Mouse (Mus musculus) heart, postnatal 0 days (tissue): ENCODE results near the gene Rnf43. TPM values are rescaled to one million over a fixed set of nuclear protein-coding genes. Genes with fewer than 3 reads are reported as not detected.

ENCODE experiments used
- ATAC-seq: fragments of 200-750 bp; cut with Nextera tagmentation; 2 replicates; pipeline ENCODE4 v1.8.0; 2017; ENCODE audit warnings: low read depth, moderate number of reproducible peaks, moderate library complexity; ENCODE audit not compliant: insufficient read depth
- DNase-seq: peaks from one replicate; pipeline ENCODE4 v3.0.0-alpha.2; 2016; ENCODE audit warnings: low spot score
- H3K27ac ChIP-seq: fragments of 300-500 bp; sonication (generic); 2 replicates; pipeline ENCODE4 v1.5.1; 2014; ENCODE audit warnings: low read depth, mild to moderate bottlenecking
- H3K27me3 ChIP-seq: fragments of 300-500 bp; sonication (generic); 2 replicates; pipeline ENCODE4 v1.6.1; 2014; ENCODE audit warnings: low read length, mixed read lengths; ENCODE audit not compliant: control insufficient read depth, insufficient read depth
- H3K36me3 ChIP-seq: fragments of 300-500 bp; sonication (generic); replicated peaks from 2 replicates; pipeline ENCODE4 v1.6.1; 2014; ENCODE audit warnings: low read length, mixed read lengths; ENCODE audit not compliant: control insufficient read depth, insufficient read depth
- H3K4me1 ChIP-seq: fragments of 300-500 bp; sonication (generic); 2 replicates; pipeline ENCODE4 v1.6.1; 2014; ENCODE audit warnings: antibody characterized with exemption; ENCODE audit not compliant: control insufficient read depth, insufficient read depth
- H3K4me2 ChIP-seq: fragments of 300-500 bp; sonication (generic); 2 replicates; pipeline ENCODE4 v1.6.1; 2014; ENCODE audit warnings: low read depth, mild to moderate bottlenecking, low read length, moderate library complexity
- H3K4me3 ChIP-seq: fragments of 300-500 bp; sonication (generic); 2 replicates; pipeline ENCODE4 v1.5.1; 2014; ENCODE audit warnings: low read depth, low read length
- H3K9ac ChIP-seq: fragments of 300-500 bp; sonication (generic); replicated peaks from 2 replicates; pipeline ENCODE4 v1.6.1; 2014; ENCODE audit warnings: low read depth, low read length, mixed read lengths
- H3K9me3 ChIP-seq: fragments of 300-500 bp; sonication (generic); replicated peaks from 2 replicates; pipeline ENCODE4 v1.6.1; 2016; ENCODE audit warnings: low read length; ENCODE audit not compliant: control insufficient read depth
- CTCF ChIP-seq: IDR thresholded peaks from 2 replicates; pipeline ENCODE4 v1.5.1; 2016; ENCODE audit warnings: antibody characterized with exemption, control low read depth, low read depth
- EP300 ChIP-seq: IDR thresholded peaks from 2 replicates; pipeline ENCODE4 v1.6.1; 2016; ENCODE audit warnings: antibody characterized with exemption, low read depth
- WGBS: fragments of 180-500 bp; shearing (Covaris S2); extraction: QIAGEN DNeasy Blood & Tissue Kit; methylation state at CpG from one replicate; pipeline ENCODE4 v1.1.7; 2014; 5-methylcytosine and 5-hydroxymethylcytosine counted together
- polyA plus RNA-seq: library from polyadenylated mRNA; unstranded; fragments of >200 nt; fragmentation: Nextera tagmentation; extraction: Ambion mirVana; gene quantifications from 2 replicates; pipeline ENCODE4 v1.2.1, GENCODE M21; 2015
- total RNA-seq: library from RNA; depleted of rRNA; stranded (reverse); fragments of >200 nt; gene quantifications from 2 replicates; pipeline ENCODE4 v1.2.3, GENCODE M21; 2014; ENCODE audit warnings: low replicate concordance

The Rnf43 gene
- total and polyA plus RNA-seq, 2 experiments from 2014 or later, result 0.48 to 0.73 TPM

DNA sequence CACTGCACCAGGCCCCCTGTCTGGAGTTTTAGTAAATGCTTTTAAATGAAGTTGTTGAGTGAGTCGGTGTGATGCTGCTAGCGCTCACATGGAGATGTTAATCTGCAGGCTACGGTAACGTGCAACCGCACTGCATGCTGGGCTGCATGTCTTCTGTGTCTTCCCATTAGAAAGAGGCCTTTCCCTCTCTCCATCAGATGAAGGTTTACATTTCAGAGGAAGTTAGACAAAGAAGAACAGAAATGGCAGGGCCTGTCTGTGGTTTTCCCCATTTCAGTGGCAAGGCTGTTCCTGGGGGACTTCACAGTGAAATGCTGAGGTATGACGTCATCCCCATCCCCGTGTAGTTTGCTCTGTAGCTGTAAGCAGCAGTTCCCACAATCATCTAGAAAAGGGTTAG, 23.9 kb downstream of the Rnf43 start:
- 63% methylated on average over 7 of the region's 7 CpGs for WGBS
- TF ChIP-seq CTCF (no peak), EP300 (no peak)
- H3K4me2 ChIP-seq, result no peak overlapping the region
- H3K4me3 ChIP-seq, result no peak overlapping the region
- H3K36me3 ChIP-seq, result no peaks in the 10 kb centered on the region
- H3K9me3 ChIP-seq, result no peaks in the 10 kb centered on the region
- H3K27me3 ChIP-seq, result no peaks in the 10 kb centered on the region
- peaks cover 10% of the 10 kb centered on the region; the same call in 1 of the 2 replicates for H3K4me1 ChIP-seq
- ATAC-seq, result no peak
- no peak overlapping the region for H3K9ac ChIP-seq
- no peak for DNase-seq
- no peak overlapping the region for H3K27ac ChIP-seq

DNA sequence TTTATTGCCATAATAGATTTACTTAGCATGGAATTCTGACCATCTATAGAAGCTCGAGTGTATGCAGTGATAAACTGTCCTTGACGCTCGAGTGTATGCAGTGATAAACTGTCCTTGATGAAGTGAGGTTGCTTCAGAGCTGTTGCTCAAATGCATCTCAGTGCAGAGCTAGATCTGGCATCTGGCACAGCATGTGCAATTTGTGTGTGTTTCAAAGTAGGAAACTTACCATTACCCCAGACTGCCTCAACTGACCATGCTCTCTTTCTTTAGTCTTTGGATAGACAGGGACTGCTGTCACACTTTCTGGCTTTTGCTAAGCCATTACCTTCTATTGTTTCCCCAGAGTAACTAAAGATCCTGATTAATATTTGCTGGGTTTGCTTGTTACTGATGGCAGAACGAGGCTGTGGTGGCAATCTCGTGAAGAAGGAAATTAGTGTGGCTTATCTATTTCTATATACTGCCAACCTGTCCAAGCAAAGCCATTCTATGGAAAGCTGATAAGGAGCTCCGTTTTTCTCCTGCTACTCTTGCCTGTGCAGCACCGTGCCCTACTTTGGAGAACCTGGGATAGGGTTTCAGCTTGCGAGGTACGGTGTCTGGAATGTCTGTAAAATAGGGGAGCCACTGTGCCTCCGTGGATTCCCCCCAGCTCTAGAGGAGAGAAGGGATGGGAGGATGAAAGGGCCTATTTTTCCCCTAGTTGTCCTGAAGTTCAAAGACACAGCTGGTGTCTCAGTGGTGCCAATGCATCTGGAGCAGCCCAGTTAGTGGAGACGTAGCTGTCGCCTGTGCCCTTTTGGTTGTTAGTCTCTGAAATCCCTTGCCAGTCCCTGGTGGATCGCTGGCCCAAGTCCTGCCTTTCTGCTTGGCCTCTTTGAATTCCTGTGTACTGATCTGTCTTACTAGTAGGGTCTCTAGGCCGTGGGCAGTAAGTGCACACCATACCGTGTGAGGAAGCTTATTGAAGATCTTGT, 25.0 kb downstream of the Rnf43 start:
- H3K9me3 ChIP-seq, result no peaks in the 10 kb centered on the region
- DNase-seq (no peak), ATAC-seq (no peak)
- peaks cover 10% of the 10 kb centered on the region; the same call in 1 of the 2 replicates for H3K4me1 ChIP-seq
- H3K27ac ChIP-seq, result no peak overlapping the region
- no peak overlapping the region for H3K4me3 ChIP-seq
- no peaks in the 10 kb centered on the region for H3K36me3 ChIP-seq
- 48% methylated on average over 15 of the region's 15 CpGs for WGBS
- no peak for TF ChIP-seq EP300
- TF ChIP-seq CTCF, result no peak
- no peaks in the 10 kb centered on the region for H3K27me3 ChIP-seq
- H3K4me2 ChIP-seq, result no peak overlapping the region
- no peak overlapping the region for H3K9ac ChIP-seq

DNA sequence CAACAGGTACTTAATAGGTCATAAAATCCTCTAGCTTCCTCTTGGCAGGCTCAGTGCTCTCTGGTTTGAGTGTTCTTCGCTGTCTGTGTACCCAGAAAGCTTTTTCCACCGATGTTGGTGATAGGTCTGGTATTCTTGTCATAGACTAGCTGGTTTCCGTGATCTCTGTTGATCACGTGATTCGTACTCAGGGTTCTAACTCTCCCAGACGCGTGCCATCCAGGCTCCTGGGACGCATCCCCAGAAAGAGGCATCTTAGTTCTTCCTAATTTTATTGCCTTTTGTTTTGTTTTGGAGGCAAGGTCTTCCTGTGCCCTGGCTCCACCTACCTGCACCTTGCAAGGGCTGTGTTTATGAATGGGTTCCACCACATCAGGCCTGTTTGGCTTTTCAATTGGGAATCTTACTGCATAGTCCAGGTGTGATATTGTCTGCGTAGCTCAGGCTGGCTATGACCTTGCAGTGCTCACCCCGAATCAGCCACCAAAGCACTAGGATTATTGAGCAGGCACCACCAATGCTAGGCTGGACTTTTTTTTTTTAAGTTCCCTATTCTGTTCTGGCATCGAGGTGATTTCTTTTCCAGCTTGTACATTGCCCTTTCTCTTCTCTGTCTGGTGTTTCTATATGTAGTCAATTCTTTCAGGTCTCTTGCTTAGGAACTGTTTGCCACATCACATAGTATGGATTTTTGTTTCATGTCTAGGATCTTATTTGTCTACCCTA, 26.1 kb downstream of the Rnf43 start:
- Histone ChIP-seq H3K4me3 (no peak overlapping the region), H3K9ac (no peak overlapping the region), H3K36me3 (no peaks in the 10 kb centered on the region), H3K4me1 (peaks cover 10% of the 10 kb centered on the region; the same call in 1 of the 2 replicates), H3K9me3 (no peaks in the 10 kb centered on the region), H3K27me3 (no peaks in the 10 kb centered on the region), H3K27ac (no peak overlapping the region), H3K4me2 (no peak overlapping the region)
- TF ChIP-seq EP300 (no peak), CTCF (no peak)
- no peak for DNase-seq
- 81% methylated on average over 11 of the region's 11 CpGs for WGBS
- no peak for ATAC-seq

DNA sequence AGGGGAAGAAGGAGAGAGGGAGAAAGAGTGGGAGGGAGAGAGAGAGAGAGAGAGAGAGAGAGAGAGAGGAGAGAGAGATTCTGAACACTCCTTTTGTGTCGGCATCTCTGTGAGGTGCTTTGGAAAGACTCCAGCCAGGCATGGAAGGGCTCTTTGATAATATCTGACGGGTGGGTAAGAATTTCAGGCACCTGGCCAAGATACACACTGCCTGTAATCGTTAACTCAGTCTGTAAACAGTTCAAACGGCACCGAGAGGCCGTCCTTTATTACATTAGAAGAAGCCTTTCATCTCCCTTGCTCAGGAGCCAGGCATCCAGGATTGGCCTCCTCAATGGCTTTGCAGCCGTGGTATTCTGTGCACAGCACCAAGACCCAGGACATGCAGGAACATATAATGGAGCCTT, 26.9 kb downstream of the Rnf43 start:
- peak overlapping the region; percentile 5; the same call in 1 of the 2 replicates for H3K4me2 ChIP-seq
- no peaks in the 10 kb centered on the region for H3K36me3 ChIP-seq
- TF ChIP-seq CTCF (no peak), EP300 (no peak)
- no peak overlapping the region for H3K27ac ChIP-seq
- no peaks in the 10 kb centered on the region for H3K9me3 ChIP-seq
- H3K9ac ChIP-seq, result no peak overlapping the region
- ATAC-seq (no peak), DNase-seq (no peak)
- peaks cover 10% of the 10 kb centered on the region; the same call in 1 of the 2 replicates for H3K4me1 ChIP-seq
- no peaks in the 10 kb centered on the region for H3K27me3 ChIP-seq
- 8% methylated on average over 7 of the region's 7 CpGs for WGBS
- H3K4me3 ChIP-seq, result no peak overlapping the region

DNA sequence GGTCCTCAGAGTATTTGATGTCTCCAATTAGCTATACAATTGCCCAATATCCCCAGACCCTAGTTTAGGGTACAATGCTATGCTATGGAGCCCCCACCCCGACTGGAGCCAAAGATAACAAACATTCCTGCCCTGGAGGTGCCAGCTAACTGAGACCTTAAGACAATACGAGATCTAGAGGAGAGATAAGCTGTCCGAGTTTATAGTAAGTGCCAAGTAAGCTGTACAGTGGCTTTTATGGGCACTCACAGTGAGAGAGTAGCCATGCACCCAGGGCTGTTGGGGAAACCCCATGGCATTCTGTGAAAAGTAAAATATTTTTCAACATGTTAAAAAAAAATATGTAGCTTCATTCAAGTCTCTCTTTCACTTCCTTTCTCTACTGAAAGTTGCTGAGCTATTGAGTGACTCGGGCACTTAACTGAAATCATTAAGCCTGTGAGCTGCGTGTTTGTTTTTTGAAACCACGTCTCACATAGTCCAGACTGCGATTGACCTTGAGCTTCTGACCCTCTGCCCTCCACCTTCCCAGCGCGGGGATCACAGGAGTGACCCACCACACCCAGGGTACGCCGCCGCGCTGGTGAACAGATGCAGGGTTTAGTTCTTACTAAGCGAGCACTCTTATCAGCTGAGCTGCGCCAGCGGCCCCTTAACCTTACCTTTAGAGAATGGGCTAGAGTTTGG, 27.7 kb downstream of the Rnf43 start:
- Histone ChIP-seq H3K9me3 (no peaks in the 10 kb centered on the region), H3K27ac (no peak overlapping the region), H3K4me2 (no peak overlapping the region), H3K36me3 (no peaks in the 10 kb centered on the region), H3K27me3 (no peaks in the 10 kb centered on the region), H3K4me3 (no peak overlapping the region), H3K4me1 (peaks cover 10% of the 10 kb centered on the region; the same call in 1 of the 2 replicates), H3K9ac (no peak overlapping the region)
- ATAC-seq, result no peak
- WGBS, result 54% methylated on average over 16 of the region's 16 CpGs
- TF ChIP-seq CTCF (no peak), EP300 (no peak)
- DNase-seq, result no peak
